Mouse (Mus musculus) cerebellum, adult 2 months (tissue): ENCODE results near the gene Fbxw8. TPM values are rescaled to one million over a fixed set of nuclear protein-coding genes. Genes with fewer than 3 reads are reported as not detected.

Experiments
- DNase-seq, 2 experiments: peaks; one replicate each; pipeline ENCODE4 v3.0.0; 2021
- H3K27ac ChIP-seq: fragments of 200-500 bp; 2 replicates; pipeline ENCODE4 v1.5.1; 2012; ENCODE audit warnings: low read length, control low read depth, inconsistent platforms; ENCODE audit not compliant: insufficient read depth
- H3K27me3 ChIP-seq: fragments of 200-500 bp; 2 replicates; pipeline ENCODE4 v1.6.1; 2012; ENCODE audit warnings: inconsistent platforms, mild to moderate bottlenecking, low read length, moderate library complexity; ENCODE audit not compliant: control insufficient read depth, insufficient read depth
- H3K4me1 ChIP-seq: fragments of 200-500 bp; 2 replicates; pipeline ENCODE4 v1.6.1; 2011; ENCODE audit warnings: low read length; ENCODE audit not compliant: control insufficient read depth, insufficient read depth
- H3K4me3 ChIP-seq: fragments of 200-500 bp; replicated peaks from 2 replicates; pipeline ENCODE3; 2011; ENCODE audit warnings: mild to moderate bottlenecking, low read depth, low read length, control low read depth; ENCODE audit not compliant: insufficient read depth
- CTCF ChIP-seq: fragments of 200-500 bp; IDR thresholded peaks from 2 replicates; pipeline ENCODE4 v1.5.1; 2011; ENCODE audit warnings: low read depth, mild to moderate bottlenecking, control low read depth, low read length, moderate library complexity, borderline replicate concordance; ENCODE audit not compliant: insufficient read depth
- POLR2A ChIP-seq: fragments of 200-500 bp; IDR thresholded peaks from 2 replicates; pipeline ENCODE4 v1.6.1; 2011; ENCODE audit warnings: low read length, control low read depth, borderline replicate concordance; ENCODE audit not compliant: insufficient read depth
- WGBS: fragments of 180-500 bp; shearing (Covaris S2); methylation state at CpG from one replicate; pipeline ENCODE4 v1.1.7; 2018; 5-methylcytosine and 5-hydroxymethylcytosine counted together
- polyA plus RNA-seq: library from polyadenylated mRNA; depleted of rRNA; stranded (reverse); fragments of >200 nt; gene quantifications from 2 replicates; pipeline ENCODE4 v1.2.3, GENCODE M21; 2012

Fbxw8 gene
- polyA plus RNA-seq, 1 experiment, result 42.8 TPM

- no peak overlapping the region for H3K27ac ChIP-seq
- peaks cover 32% of the 10 kb centered on the region for H3K4me1 ChIP-seq
- H3K4me3 ChIP-seq, result no peak overlapping the region
- no peaks in the 10 kb centered on the region for H3K27me3 ChIP-seq
- DNase-seq, result no peak
- WGBS, result 35% methylated on average over 3 of the region's 3 CpGs
- TF ChIP-seq POLR2A (no peak), CTCF (no peak)
Observed at GRCm38 (mm10) chr5:118149711-118150110, 5.6 kb downstream of the Fbxw8 start.

DNA sequence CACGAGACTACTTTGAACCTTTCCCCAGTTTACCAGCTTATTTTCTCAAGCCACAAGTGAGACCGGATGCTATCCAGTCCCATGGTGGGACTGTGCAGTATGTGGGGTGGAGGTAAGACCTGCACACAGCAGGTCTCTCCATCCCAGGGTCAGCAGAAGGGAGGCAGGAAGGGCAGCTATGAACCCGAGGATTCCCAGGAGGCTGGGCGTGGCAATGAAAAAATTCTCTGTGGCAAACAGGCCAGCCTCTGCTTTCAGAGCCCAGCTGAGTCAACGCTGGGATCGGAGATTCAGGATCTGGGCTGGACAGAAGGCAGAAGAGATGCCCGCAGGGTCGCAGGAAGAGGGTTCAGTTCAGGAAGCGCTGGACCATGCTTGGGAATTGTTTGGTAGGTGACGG, 8.0 kb downstream of the Fbxw8 start:
- Histone ChIP-seq H3K4me3 (no peak overlapping the region), H3K4me1 (peaks cover 50% of the 10 kb centered on the region), H3K27ac (no peak overlapping the region), H3K27me3 (no peaks in the 10 kb centered on the region)
- TF ChIP-seq CTCF, result no peak
- no peak for TF ChIP-seq POLR2A
- DNase-seq, result no peak
- 70% methylated on average over 10 of the region's 10 CpGs for WGBS

DNA sequence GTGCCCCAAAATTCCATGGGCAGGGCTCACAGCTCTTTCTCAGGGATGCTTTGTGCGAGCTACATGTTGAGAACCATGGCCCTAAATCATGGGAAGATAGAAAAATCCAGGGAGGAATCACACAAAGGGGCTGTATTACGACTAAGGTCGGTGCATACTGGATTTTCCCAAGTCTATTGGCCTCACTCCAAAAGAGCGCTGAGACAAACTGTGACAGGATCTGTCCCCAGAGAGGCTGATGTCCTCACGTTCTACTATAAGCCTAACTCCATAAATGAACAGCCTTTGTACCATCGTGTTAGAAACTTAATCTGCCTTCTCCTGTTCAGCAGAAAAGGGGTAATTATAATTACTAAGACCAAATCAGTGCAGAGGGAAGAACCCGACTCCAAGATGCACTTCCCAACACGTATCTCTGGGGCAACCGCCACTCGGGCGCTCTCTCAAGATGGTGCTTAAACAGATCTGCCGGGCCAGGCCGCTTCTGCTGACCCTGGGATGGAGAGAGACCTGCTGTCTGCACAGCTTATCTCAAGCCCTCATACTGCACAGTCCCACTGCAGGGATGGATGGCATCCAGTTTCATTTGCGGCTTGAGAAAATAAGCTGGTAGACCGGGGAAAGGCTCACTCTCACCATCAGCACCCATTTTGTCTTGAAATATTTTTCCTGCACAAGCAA, 9.1 kb downstream of the Fbxw8 start:
- peak overlapping the region; percentile 34; the same call in 1 of the 2 replicates for H3K27ac ChIP-seq

DNA sequence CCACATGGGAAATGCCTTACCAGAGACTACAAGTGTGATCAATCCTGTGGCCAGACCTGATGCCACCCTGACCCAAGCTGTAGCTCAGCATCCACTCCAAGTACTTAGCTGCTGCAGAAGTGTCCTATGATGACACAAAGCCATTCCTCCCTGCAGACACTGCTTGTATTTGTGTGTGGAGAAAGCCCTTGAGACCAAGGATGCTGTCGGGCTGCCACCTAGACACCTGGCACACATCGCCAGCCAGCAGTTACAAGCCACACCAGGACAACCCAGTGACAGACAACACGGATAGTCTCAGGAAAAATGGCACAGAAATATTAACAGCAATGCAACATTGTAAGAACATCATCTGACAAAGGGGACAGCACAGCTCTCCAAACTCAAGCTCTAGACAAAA, 9.8 kb downstream of the Fbxw8 start:
- TF ChIP-seq CTCF (no peak), POLR2A (no peak)
- 35% methylated on average over 3 of the region's 3 CpGs for WGBS
- Histone ChIP-seq H3K4me1 (peaks cover 50% of the 10 kb centered on the region), H3K4me3 (no peak overlapping the region), H3K27me3 (no peaks in the 10 kb centered on the region), H3K27ac (peak overlapping the region; percentile 34; the same call in 1 of the 2 replicates)
- DNase-seq, result no peak

More for the DNA sequence above, 9.1 kb downstream of the Fbxw8 start:
- Histone ChIP-seq H3K4me1 (peaks cover 50% of the 10 kb centered on the region), H3K27me3 (no peaks in the 10 kb centered on the region), H3K4me3 (no peak overlapping the region)
- 16% methylated on average over 15 of the region's 15 CpGs for WGBS
- DNase-seq, result peak; percentile 51 to 61
- TF ChIP-seq CTCF (no peak), POLR2A (no peak)

- no peak overlapping the region for H3K27ac ChIP-seq
- no peak for DNase-seq
- no peaks in the 10 kb centered on the region for H3K27me3 ChIP-seq
- 90% methylated on average over 6 of the region's 6 CpGs for WGBS
- peaks cover 47% of the 10 kb centered on the region for H3K4me1 ChIP-seq
- no peak overlapping the region for H3K4me3 ChIP-seq
- TF ChIP-seq POLR2A, result no peak
- TF ChIP-seq CTCF, result no peak
Observed at GRCm38 (mm10) chr5:118144770-118145169, 10.5 kb downstream of the Fbxw8 start.

DNA sequence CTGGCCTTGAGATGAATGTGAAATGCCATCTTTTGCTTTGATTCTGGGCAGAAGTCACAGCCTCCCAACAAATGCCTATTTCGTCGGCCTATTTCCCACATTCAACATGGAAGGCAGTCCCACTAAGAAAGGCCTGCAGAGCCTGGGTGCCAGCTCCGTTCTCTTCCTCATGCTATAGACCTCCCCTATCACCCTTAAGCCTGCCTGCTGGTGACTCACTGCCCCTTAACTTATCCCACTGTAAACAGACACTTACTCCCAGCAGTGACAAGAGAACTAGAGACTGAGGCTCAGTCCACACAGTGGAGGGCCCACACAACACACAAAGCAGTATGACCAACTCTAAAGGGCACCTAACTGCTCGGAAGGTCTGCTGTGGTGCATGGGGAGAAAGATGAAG, 10.9 kb downstream of the Fbxw8 start:
- H3K27ac ChIP-seq, result no peak overlapping the region

DNA sequence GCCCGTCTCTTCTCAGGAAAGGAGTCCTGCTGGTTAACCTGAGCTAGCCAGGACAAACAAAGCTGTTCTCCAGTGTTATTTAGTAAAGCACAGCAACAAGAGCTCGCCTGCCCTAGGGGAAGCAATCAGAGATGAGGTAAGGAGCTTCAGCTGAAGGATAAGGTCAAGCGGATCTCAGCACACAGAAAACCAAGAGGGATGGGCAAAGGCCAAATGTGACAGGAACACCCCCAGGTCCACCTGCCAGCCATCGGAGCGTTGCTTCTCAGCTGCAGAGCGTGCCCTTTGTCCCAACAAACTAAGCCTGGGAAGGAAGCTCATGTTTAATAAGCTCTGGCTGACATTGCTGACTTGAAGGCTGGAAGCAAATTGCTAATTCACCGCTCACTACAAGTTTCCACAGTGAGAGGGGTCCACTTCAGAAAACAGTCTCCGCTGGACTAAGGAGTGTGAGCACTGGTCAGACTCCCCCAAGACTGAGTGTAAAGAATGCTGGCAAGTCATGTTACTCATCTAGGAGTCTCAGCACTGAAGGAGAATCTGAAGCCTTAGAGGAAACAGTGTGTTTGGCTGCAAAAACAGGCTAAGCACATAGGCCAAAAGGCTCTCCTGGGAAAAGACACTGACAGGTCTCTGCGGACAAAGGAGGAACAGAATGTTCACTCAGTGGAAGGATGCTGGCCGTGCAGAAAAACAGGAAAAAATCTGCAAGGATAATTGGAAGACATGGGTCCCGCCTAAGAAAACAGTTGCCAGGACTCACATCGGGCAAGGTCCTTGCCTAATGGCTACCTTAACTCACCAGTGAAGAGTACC, 11.8 kb downstream of the Fbxw8 start:
- Histone ChIP-seq H3K27ac (peak overlapping the region; percentile 44; the same call in 1 of the 2 replicates), H3K27me3 (no peaks in the 10 kb centered on the region), H3K4me1 (peaks cover 40% of the 10 kb centered on the region), H3K4me3 (no peak overlapping the region)
- 39% methylated on average over 12 of the region's 12 CpGs for WGBS
- DNase-seq, result no peak
- no peak for TF ChIP-seq POLR2A
- TF ChIP-seq CTCF, result no peak

More for the DNA sequence above, 10.9 kb downstream of the Fbxw8 start:
- no peak for DNase-seq
- TF ChIP-seq CTCF (no peak), POLR2A (no peak)
- Histone ChIP-seq H3K4me3 (no peak overlapping the region), H3K4me1 (peaks cover 46% of the 10 kb centered on the region), H3K27me3 (no peaks in the 10 kb centered on the region)
- 88% methylated on average over 4 of the region's 4 CpGs for WGBS

GRCm38 (mm10) chr5:118142471-118142870, 12.8 kb downstream of the Fbxw8 start:
- no peak overlapping the region for H3K27ac ChIP-seq
- no peaks in the 10 kb centered on the region for H3K27me3 ChIP-seq
- peaks cover 39% of the 10 kb centered on the region for H3K4me1 ChIP-seq
- no peak overlapping the region for H3K4me3 ChIP-seq
- DNase-seq, result no peak
- TF ChIP-seq CTCF, result no peak
- no peak for TF ChIP-seq POLR2A
- 90% methylated on average over 8 of the region's 8 CpGs for WGBS
